Mouse (Mus musculus): Measurements from ENCODE around the gene Isoc2a. TPM values are rescaled to one million over a fixed set of nuclear protein-coding genes. Genes with fewer than 3 reads are reported as not detected.

Isoc2a gene
- polyA plus RNA-seq, 1 experiment from 2014 or later, result 0.80 TPM

DNA sequence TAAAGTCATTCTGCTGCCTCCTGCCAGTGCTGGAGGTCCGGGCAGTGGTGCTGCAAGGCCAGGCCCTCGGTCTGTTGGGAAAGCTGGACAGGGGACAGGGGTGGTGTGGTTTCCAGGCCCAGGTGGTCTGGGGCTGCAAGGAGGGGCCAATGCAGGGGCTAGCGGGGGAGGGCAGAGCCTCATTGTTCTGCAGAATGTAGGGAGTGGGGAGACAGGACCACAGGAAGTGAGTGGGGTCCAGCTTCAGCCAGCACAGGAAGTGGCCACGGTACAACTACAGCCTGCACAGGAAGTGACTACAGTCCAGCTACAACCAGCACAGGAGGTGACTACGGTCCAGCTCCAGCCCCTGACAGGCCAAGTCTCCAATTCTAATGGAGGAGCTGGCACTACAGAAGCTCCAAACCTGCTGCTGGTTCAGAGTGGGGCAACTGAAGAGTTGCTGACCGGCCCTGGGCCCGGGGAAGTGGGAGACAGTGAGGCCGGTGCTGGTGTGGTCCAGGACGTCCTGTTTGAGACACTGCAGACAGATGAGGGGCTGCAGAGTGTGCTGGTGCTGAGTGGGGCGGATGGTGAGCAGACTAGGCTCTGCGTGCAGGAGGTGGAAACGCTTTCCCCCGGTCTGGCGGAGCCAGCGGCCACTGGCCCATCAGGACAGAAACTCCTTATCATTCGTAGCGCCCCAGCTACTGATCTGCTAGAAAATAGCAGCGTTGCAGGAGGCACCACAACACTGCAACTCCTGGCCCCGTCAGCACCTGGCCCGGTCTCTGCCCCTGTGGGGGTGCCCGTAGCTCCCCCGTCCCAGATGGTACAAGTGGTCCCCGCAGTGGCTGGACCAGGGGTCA lies 44.2 kb downstream of the Isoc2a start:
- Histone ChIP-seq H3K36me3 (peaks cover 45% of the 10 kb centered on the region), H3K4me2 (replicated peaks) (peak overlapping the region; percentile 78), H3K27me3 (no peaks in the 10 kb centered on the region), H3K9me3 (no peaks in the 10 kb centered on the region), H3K4me3 (peak overlapping the region; percentile 40; the same call in 1 of the 2 replicates), H3K9ac (replicated peaks) (peak overlapping the region; percentile 50), H3K4me1 (peaks cover 67% of the 10 kb centered on the region), H3K27ac (replicated peaks) (peak overlapping the region; percentile 98)
- 60% methylated on average over 23 of the region's 23 CpGs for WGBS
- ATAC-seq (ENCODE audit: low FRiP score, low read depth), result no peak

- Histone ChIP-seq H3K36me3 (peaks cover 45% of the 10 kb centered on the region), H3K4me3 (peak within 1 kb of the TSS; percentile 40), H3K4me2 (replicated peaks) (peak within 1 kb of the TSS; percentile 78), H3K27me3 (no peaks in the 10 kb centered on the region), H3K4me1 (peaks cover 67% of the 10 kb centered on the region), H3K9ac (replicated peaks) (peak within 1 kb of the TSS; percentile 69), H3K9me3 (no peaks in the 10 kb centered on the region), H3K27ac (replicated peaks) (peak within 1 kb of the TSS; percentile 98)
- ATAC-seq (ENCODE audit: low FRiP score, low read depth), result no peak
- WGBS, result 24% methylated on average over 8 of the region's 8 CpGs
Measured at GRCm38 (mm10) chr7:4921824-4922482, 45.0 kb downstream of the Isoc2a start, which contains the start of gene Nat14. Gene Nat14, plus strand, starts transcription at chr7:4922028.

DNA sequence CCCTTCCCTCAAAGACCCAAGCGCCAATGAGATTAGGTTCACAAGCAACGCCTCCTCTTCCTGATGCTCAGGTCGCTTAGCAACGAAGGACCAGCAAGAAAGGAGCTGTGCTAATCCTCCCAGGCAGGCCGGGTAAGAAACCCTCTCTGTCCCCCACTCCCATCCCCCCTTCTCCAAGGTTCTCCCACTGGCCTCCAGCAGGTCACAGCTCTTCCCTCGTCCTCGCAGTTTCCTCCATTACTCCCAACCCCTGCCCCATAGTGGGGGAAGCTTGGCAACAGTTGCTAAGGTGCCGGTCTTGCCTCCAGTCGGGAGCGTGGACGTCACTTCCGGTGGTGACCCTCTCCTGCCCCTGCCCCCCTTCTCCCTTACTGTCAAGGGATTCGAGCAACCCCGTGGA lies 45.6 kb downstream of the Isoc2a start:
- Histone ChIP-seq H3K9me3 (no peaks in the 10 kb centered on the region), H3K4me2 (replicated peaks) (peak overlapping the region; percentile 78), H3K4me1 (peaks cover 64% of the 10 kb centered on the region), H3K9ac (replicated peaks) (peak overlapping the region; percentile 69; the same call in 1 of the 2 replicates), H3K27ac (replicated peaks) (peak overlapping the region; percentile 98), H3K27me3 (no peaks in the 10 kb centered on the region), H3K4me3 (peak overlapping the region; percentile 40), H3K36me3 (peaks cover 40% of the 10 kb centered on the region)
- 0% methylated on average over 14 of the region's 14 CpGs for WGBS
- ATAC-seq (ENCODE audit: low FRiP score, low read depth), result peak; percentile 81

GRCm38 (mm10) chr7:4922931-4923565 lies 46.1 kb downstream of the Isoc2a start:
- Histone ChIP-seq H3K36me3 (peaks cover 35% of the 10 kb centered on the region), H3K27ac (replicated peaks) (peak overlapping the region; percentile 98), H3K4me2 (replicated peaks) (peak overlapping the region; percentile 78), H3K4me1 (peaks cover 64% of the 10 kb centered on the region), H3K4me3 (peak overlapping the region; percentile 40), H3K9me3 (no peaks in the 10 kb centered on the region), H3K9ac (replicated peaks) (peak overlapping the region; percentile 69), H3K27me3 (no peaks in the 10 kb centered on the region)
- 1% methylated on average over 14 of the region's 14 CpGs for WGBS
- ATAC-seq (ENCODE audit: low FRiP score, low read depth), result peak; percentile 42

- WGBS, result 3% methylated on average over 37 of the region's 37 CpGs
Measured at GRCm38 (mm10) chr7:4923586-4924364, 46.8 kb downstream of the Isoc2a start.

GRCm38 (mm10) chr7:4924483-4924882 lies 47.5 kb downstream of the Isoc2a start:
- Histone ChIP-seq H3K36me3 (peaks cover 20% of the 10 kb centered on the region), H3K4me1 (peaks cover 64% of the 10 kb centered on the region), H3K27me3 (no peaks in the 10 kb centered on the region), H3K4me3 (peak overlapping the region; percentile 40; the same call in 1 of the 2 replicates), H3K4me2 (replicated peaks) (peak overlapping the region; percentile 78), H3K27ac (replicated peaks) (peak overlapping the region; percentile 98), H3K9ac (replicated peaks) (peak overlapping the region; percentile 69; the same call in 1 of the 2 replicates), H3K9me3 (no peaks in the 10 kb centered on the region)
- no peak for ATAC-seq (ENCODE audit: low FRiP score, low read depth)
- WGBS, result 4% methylated on average over 4 of the region's 4 CpGs

More at GRCm38 (mm10) chr7:4923586-4924364, 46.8 kb downstream of the Isoc2a start:
- Histone ChIP-seq H3K27me3 (no peaks in the 10 kb centered on the region), H3K4me1 (peaks cover 64% of the 10 kb centered on the region), H3K9ac (replicated peaks) (peak overlapping the region; percentile 69), H3K27ac (replicated peaks) (peak overlapping the region; percentile 98), H3K36me3 (peaks cover 27% of the 10 kb centered on the region), H3K9me3 (no peaks in the 10 kb centered on the region), H3K4me3 (peak overlapping the region; percentile 40), H3K4me2 (replicated peaks) (peak overlapping the region; percentile 78)
- ATAC-seq (ENCODE audit: low FRiP score, low read depth), result peak; percentile 9

GRCm38 (mm10) chr7:4924891-4925301 lies 47.9 kb downstream of the Isoc2a start:
- 13% methylated on average over 3 of the region's 4 CpGs for WGBS
- H3K4me1 ChIP-seq, result peaks cover 64% of the 10 kb centered on the region
- H3K27me3 ChIP-seq, result no peaks in the 10 kb centered on the region
- H3K9me3 ChIP-seq, result no peaks in the 10 kb centered on the region
- ATAC-seq (ENCODE audit: low FRiP score, low read depth), result no peak
- H3K27ac ChIP-seq (replicated peaks), result peak overlapping the region; percentile 98
- H3K4me3 ChIP-seq, result no peak overlapping the region
- H3K36me3 ChIP-seq, result peaks cover 16% of the 10 kb centered on the region
- H3K4me2 ChIP-seq (replicated peaks), result peak overlapping the region; percentile 78
- H3K9ac ChIP-seq (replicated peaks), result 0 out of 2 replicates have a peak overlapping the region, but pooled peaks have one; percentile 11

GRCm38 (mm10) chr7:4925441-4926381 lies 48.8 kb downstream of the Isoc2a start, which contains the start of gene Ssc5d:
Gene Ssc5d, plus strand, starts transcription at chr7:4925785.
- H3K27ac ChIP-seq (replicated peaks), result peak within 1 kb of the TSS; percentile 98
- H3K4me1 ChIP-seq, result peaks cover 62% of the 10 kb centered on the region
- peak; percentile 34 for ATAC-seq (ENCODE audit: low FRiP score, low read depth)
- no peaks in the 10 kb centered on the region for H3K9me3 ChIP-seq
- no peak within 1 kb of the TSS for H3K4me3 ChIP-seq
- H3K36me3 ChIP-seq, result peaks cover 8% of the 10 kb centered on the region
- H3K4me2 ChIP-seq (replicated peaks), result peak within 1 kb of the TSS; percentile 78
- H3K27me3 ChIP-seq, result no peaks in the 10 kb centered on the region
- peak within 1 kb of the TSS; percentile 46 for H3K9ac ChIP-seq (replicated peaks)
- 2% methylated on average over 6 of the region's 6 CpGs for WGBS

DNA sequence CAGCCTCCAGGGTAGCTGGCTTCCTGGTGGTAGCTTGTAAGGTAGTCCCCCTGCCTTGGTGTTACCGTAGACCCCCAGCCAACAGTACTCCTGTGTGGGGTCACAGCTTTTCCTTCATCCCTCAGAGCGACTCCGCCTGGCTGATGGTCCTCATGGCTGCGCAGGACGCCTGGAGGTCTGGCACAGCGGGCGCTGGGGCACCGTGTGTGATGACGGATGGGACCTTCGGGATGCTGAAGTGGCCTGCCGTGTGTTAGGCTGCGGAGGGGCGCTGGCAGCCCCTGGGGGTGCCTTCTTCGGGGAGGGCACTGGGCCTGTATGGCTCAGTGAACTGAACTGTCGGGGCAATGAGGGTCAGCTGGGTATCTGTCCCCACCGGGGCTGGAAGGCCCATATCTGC lies 49.9 kb downstream of the Isoc2a start:
- no peak overlapping the region for H3K4me3 ChIP-seq
- H3K36me3 ChIP-seq, result no peaks in the 10 kb centered on the region
- H3K9me3 ChIP-seq, result no peaks in the 10 kb centered on the region
- ATAC-seq (ENCODE audit: low FRiP score, low read depth), result no peak
- WGBS, result 73% methylated on average over 16 of the region's 16 CpGs
- no peak overlapping the region for H3K27ac ChIP-seq (replicated peaks)
- no peak overlapping the region for H3K4me2 ChIP-seq (replicated peaks)
- H3K4me1 ChIP-seq, result peaks cover 51% of the 10 kb centered on the region
- peak overlapping the region; percentile 46; the same call in 1 of the 2 replicates for H3K9ac ChIP-seq (replicated peaks)
- no peaks in the 10 kb centered on the region for H3K27me3 ChIP-seq

GRCm38 (mm10) chr7:4927711-4928110 lies 50.8 kb downstream of the Isoc2a start:
- no peak overlapping the region for H3K4me3 ChIP-seq
- H3K9me3 ChIP-seq, result no peaks in the 10 kb centered on the region
- H3K4me1 ChIP-seq, result peaks cover 42% of the 10 kb centered on the region
- no peaks in the 10 kb centered on the region for H3K27me3 ChIP-seq
- H3K27ac ChIP-seq (replicated peaks), result no peak overlapping the region
- H3K9ac ChIP-seq (replicated peaks), result no peak overlapping the region
- H3K4me2 ChIP-seq (replicated peaks), result no peak overlapping the region
- H3K36me3 ChIP-seq, result no peaks in the 10 kb centered on the region
- ATAC-seq (ENCODE audit: low FRiP score, low read depth), result no peak
- WGBS, result 59% methylated on average over 8 of the region's 8 CpGs

Measured in midbrain, embryonic 12.5 days (tissue).